Mouse (Mus musculus): ENCODE measurements around the gene Sox12.
A peak's percentile ranks its signal among the peaks of the same experiment; 100 is the strongest.
"Not testable (repeated sequence)": the region's sequence is repeated elsewhere in the genome, so short reads cannot be mapped to it uniquely, and the experiment has no call there.

The Sox12 gene

DNA sequence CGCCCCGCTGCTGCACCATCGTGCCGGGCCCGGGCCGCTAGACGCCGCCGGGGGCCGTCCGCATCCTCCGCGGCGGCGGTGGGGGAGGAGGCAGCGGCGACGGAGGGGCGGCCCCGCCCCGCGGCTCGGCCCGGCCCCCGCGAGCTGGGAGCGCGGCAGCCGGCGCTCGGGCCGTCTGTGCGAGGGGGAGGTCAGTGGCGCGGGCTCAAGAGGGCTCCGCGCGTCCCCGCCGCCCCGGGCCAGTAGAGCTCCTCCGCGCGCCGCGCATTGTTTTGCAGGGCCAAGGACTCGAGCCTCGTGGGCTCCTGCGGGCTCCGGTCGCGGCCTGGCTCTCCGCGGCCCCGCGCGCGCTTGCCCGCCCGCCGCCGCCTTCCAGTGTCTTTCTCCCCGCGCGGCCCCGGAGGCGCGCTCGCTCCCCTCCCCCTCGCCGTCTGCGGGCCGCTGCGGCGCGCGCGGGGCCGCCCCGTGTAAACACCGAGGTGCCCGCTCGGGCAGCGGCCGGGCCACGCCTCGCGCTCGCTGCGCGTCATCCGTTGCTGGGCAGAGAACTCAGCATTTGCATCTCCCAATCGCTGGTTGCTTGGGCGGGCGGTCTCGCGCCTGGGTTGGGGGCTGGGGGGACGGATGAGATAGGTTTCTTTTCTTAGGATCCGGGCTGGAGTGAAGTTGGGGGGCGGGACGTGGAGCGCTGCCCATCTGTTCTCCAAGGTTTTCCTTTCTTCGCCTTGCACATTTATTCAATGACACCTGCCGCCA lies at the start of gene Sox12:
Gene Sox12 (minus strand): TSS at position 384 of the 756 bp plus-strand sequence.
- peak; percentile 92 for DNase-seq

- no peak for DNase-seq
Measured at GRCm38 (mm10) chr2:152447461-152447860, 49.6 kb upstream of the Sox12 start.

GRCm38 (mm10) chr2:152446642-152447041 lies 48.8 kb upstream of the Sox12 start:
- no peak for DNase-seq

- no peak for DNase-seq
Measured at GRCm38 (mm10) chr2:152443281-152443680, 45.4 kb upstream of the Sox12 start.

GRCm38 (mm10) chr2:152442322-152442721 lies 44.5 kb upstream of the Sox12 start:
- no peak for DNase-seq

GRCm38 (mm10) chr2:152439833-152440232 lies 42.0 kb upstream of the Sox12 start:
- DNase-seq = no peak

- DNase-seq = no peak
Measured at GRCm38 (mm10) chr2:152438963-152439362, 41.1 kb upstream of the Sox12 start.

- peak; percentile 80 for DNase-seq
Measured at GRCm38 (mm10) chr2:152436983-152437860, 39.4 kb upstream of the Sox12 start.

DNA sequence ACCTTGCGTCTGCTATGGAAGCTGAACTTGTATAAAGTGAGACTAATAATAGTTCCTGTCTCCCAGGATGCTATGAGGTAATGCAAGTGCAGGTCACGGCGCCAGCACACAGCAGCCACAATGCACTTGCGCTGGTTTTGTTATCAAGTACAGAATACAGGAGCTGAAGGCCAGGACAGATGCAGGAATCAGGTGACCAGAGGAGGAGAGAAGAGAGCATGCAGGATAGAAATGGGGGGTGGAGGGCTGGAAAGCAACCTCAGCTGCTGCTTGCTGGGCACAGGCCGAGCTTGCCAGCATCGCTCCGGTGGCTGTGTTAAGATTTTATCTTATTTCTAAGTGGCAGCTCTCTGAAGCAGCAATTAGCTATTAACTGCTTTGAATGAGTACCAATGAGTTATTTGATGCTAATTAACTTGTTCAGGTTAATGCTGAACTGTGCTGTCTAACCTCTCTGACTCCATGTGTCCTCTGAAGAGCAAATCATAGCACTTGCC lies 38.6 kb upstream of the Sox12 start:
- DNase-seq = no peak

GRCm38 (mm10) chr2:152428481-152428880 lies 30.6 kb upstream of the Sox12 start:
- DNase-seq = not testable (repeated sequence)

GRCm38 (mm10) chr2:152427493-152427892 lies 29.6 kb upstream of the Sox12 start:
- no peak for DNase-seq

GRCm38 (mm10) chr2:152415786-152416185 lies 17.9 kb upstream of the Sox12 start:
- DNase-seq = no peak

- no peak for DNase-seq
Measured at GRCm38 (mm10) chr2:152415287-152415686, 17.4 kb upstream of the Sox12 start, which contains the start of gene 6820408C15Rik. 6820408C15Rik (plus strand) TSS chr2:152415587.

- DNase-seq = peak; percentile 43
Measured at GRCm38 (mm10) chr2:152414591-152415165, 16.8 kb upstream of the Sox12 start, which contains the start of gene Zcchc3. Zcchc3 (minus strand) TSS chr2:152415027.

DNA sequence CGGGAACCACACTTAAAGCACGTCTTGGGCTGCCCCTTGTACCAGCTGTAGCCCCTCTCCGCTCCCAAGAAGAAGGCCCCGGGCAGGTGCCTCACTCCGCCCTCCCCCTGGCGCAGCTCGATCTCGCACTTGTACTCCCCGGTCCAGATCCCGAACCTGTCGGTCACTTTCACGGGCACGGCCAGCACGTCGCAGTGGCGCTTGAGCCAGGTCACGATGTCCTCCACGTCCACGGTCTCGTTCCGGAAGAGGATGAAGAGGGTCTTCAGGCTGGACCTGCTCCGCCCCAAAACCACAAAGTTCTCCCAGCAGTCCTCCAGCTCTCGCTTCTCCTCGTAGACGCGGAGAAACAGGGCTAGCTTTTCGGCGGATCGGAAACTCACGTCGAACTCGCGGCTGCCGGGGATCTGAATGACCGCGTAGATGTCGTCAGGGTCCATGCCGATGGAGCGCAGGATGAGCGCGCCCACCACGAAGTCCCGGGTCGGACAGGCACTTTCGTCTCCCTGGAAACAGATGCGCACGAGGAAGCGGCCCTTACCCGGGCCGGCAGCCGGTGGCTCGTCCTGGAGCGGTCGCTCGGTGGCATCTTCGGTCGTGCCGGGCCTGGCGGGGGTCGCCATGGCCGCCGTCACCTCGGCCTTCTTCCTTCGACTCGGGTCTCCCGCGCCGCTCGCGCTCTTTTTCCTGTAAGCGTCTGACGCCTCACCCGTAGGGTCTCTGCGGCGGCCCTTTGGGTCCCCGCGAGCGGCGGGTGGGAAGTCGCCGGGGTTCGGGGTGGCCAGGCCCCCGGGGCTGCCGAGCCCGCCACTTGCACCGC lies 16.1 kb upstream of the Sox12 start:
- peak; percentile 6 for DNase-seq

DNA sequence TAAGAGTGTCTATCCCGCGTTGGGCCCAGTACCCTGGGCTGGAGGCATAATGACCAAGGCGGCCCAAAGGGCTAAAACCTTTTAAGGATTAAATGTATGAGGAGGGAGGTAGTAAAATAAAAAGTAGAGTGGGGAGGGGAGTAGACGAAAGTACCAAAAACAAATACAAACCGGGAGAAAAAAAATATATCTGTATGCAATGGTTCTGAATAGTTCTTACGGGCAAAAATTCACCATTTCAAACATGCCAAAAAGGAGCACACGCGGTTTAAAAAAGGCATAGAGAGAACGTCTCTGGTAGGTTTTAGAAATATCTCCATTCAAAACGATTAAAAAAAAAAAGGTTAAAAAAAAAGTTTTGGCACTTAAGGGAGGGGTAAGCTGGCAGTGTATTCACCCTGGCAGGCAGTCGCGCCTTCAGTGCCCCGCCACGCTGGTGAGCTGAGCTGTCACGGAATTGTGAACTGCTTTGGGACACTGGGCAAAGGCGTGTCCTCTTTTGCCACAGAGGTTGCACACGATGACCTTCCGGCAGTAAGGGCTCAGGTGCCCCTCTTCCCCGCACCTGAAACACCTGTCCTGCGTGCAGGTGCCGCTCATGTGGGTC lies 15.4 kb upstream of the Sox12 start:
- no peak for DNase-seq

DNA sequence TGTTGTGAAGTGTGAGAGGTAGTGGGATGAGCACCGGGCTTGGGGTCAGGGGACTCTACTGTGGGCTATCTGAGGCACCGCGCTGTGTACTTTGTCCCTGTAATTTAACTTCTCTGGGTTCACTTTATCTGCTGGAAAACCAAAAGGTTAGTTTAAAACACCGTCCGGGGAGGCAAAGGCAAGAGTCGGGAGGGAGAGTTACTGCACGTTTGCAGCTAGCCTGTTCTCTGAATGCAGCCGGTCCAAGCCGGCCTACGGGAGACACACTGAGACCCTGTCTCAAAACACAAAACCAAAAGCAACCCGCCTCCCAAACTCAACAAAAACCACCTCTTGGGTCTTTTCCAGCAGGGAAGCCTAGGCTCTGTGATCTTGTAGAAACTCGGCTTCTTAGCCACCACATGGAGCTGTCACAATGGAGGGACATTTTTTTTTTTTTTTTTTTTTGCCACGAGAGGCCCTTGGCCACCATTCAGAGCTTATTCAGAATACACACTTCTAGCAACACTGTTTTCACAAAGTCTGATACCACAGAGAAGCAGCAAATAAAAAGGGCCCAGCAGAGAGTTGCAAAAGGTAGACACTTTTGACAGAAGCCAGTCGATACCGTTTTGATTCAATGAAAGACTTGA lies 14.8 kb upstream of the Sox12 start:
- DNase-seq = no peak

GRCm38 (mm10) chr2:152411471-152411870 lies 13.6 kb upstream of the Sox12 start:
- no peak for DNase-seq

DNA sequence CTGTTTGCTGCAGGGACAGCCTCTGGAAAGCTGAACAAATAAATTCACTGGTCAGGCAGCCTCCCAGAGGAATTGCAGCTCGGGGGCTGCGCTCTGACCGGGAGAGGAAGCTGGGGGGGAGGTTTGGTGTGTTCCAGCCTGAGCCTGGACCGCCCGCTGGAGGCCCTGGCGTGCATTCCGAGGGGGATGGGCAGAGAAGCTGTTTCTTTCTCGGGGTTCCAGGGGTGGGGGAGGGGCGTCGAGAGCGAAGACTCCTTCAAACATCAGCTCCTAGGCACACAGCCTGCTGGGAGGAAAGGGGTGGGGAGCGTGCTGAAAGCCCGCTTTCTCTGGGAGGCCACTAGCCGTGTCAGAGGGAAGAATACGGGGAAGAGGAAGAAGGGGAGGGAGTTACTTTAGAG lies 13.1 kb upstream of the Sox12 start:
- no peak for DNase-seq

DNA sequence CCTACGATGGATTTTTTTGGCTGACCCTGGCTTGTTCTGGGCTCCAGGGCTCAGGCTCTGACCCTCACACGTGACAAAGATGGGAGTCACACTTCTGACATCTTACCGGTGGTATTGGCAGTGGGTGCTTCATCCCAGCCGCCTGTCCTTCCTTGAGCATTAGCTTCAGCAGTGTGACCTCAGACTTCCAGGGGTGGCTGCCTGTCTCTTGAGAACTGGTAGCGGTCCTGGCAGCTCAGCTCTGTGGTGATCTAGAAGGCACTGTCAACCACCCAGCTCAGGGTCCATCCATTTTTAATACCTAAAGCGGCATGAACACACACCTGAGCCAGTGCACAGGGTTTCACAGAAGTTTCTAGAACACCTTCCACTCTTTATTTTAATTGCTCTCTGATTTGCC lies 11.9 kb upstream of the Sox12 start:
- no peak for DNase-seq

DNA sequence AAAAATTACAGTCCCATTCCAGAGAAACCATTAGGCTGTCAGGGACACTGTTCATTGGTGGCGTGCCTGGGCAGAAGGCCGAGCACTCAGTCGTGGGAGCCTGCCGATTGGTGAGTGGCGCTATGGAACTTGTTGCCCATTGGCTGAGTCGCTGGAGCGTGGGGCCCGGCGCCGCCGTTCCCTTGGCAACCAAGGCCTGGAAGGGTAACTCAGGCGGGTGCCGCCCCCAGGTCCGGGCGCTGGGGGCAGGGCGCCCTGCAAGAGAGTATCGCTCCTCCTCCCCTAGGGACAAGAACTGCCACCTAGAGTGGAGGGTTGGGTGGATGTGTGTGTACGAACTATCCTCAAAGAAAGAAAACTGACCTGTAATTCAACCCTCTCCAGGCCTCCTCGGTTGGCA lies 8.3 kb upstream of the Sox12 start:
- DNase-seq = peak; percentile 82

Measured in thymus, postnatal 25 days (tissue).